Mouse (Mus musculus) embryonic facial prominence, embryonic 11.5 days (tissue): ENCODE results near the gene Med13l. TPM values are rescaled to one million over a fixed set of nuclear protein-coding genes. Genes with fewer than 3 reads are reported as not detected.
"Not testable (repeated sequence)": the region's sequence is repeated elsewhere in the genome, so short reads cannot be mapped to it uniquely, and the experiment has no call there.

Experiments used
- ATAC-seq: fragments of 200-750 bp; cut with Nextera tagmentation; replicated peaks from 2 replicates; pipeline ENCODE4 v1.8.0; 2017; ENCODE audit warnings: low read depth; ENCODE audit not compliant: insufficient number of reproducible peaks, low FRiP score, low TSS enrichment
- DNase-seq: peaks from one replicate; pipeline ENCODE4 v3.0.0-alpha.2; 2015; ENCODE audit warnings: low spot score
- H3K27ac ChIP-seq: fragments of 300-500 bp; sonication (generic); replicated peaks from 2 replicates; pipeline ENCODE4 v1.5.1; 2014; ENCODE audit warnings: mild to moderate bottlenecking, low read depth, low read length, control low read depth
- H3K27me3 ChIP-seq: fragments of 300-500 bp; sonication (generic); 2 replicates; pipeline ENCODE4 v1.6.1; 2014; ENCODE audit warnings: mild to moderate bottlenecking, low read length, moderate library complexity, mixed read lengths; ENCODE audit not compliant: control insufficient read depth, insufficient read depth
- H3K36me3 ChIP-seq: fragments of 300-500 bp; sonication (generic); replicated peaks from 2 replicates; pipeline ENCODE4 v1.6.1; 2014; ENCODE audit warnings: low read depth, mild to moderate bottlenecking, low read length, moderate library complexity, mixed read lengths; ENCODE audit not compliant: control insufficient read depth, insufficient read depth
- H3K4me1 ChIP-seq: fragments of 300-500 bp; sonication (generic); 2 replicates; pipeline ENCODE4 v1.6.1; 2014; ENCODE audit warnings: low read length, mixed read lengths; ENCODE audit not compliant: control insufficient read depth, insufficient read depth
- H3K4me2 ChIP-seq: fragments of 300-500 bp; sonication (generic); 2 replicates; pipeline ENCODE4 v1.6.1; 2014; ENCODE audit warnings: low read depth, mild to moderate bottlenecking, control low read depth, low read length, moderate library complexity
- H3K4me3 ChIP-seq: fragments of 300-500 bp; sonication (generic); 2 replicates; pipeline ENCODE4 v1.5.1; 2014; ENCODE audit warnings: low read depth, low read length, control low read depth
- H3K9ac ChIP-seq: fragments of 300-500 bp; sonication (generic); replicated peaks from 2 replicates; pipeline ENCODE4 v1.6.1; 2014; ENCODE audit warnings: mild to moderate bottlenecking, control low read depth, low read length
- H3K9me3 ChIP-seq: fragments of 300-500 bp; sonication (generic); replicated peaks from 2 replicates; pipeline ENCODE4 v1.6.1; 2016; ENCODE audit warnings: mild to moderate bottlenecking, low read length, inconsistent platforms, mixed read lengths; ENCODE audit not compliant: control insufficient read depth
- WGBS: fragments of 180-500 bp; shearing (Covaris S2); extraction: QIAGEN DNeasy Blood & Tissue Kit; methylation state at CpG from one replicate; pipeline ENCODE4 v1.1.7; 2014; 5-methylcytosine and 5-hydroxymethylcytosine counted together
- polyA plus RNA-seq: library from polyadenylated mRNA; unstranded; fragments of >200 nt; fragmentation: Nextera tagmentation; extraction: Ambion mirVana; gene quantifications from 2 replicates; pipeline ENCODE4 v1.2.1, GENCODE M21; 2014

Med13l gene
- polyA plus RNA-seq, 1 experiment from 2014 or later: 10.1 TPM

- H3K36me3 ChIP-seq: no peaks in the 10 kb centered on the region
- WGBS: 87% methylated on average over 5 of the region's 5 CpGs
- H3K4me2 ChIP-seq: no peak overlapping the region
- no peak overlapping the region for H3K27ac ChIP-seq
- H3K9me3 ChIP-seq: no peaks in the 10 kb centered on the region
- H3K4me1 ChIP-seq: no peaks in the 10 kb centered on the region
- no peak for ATAC-seq
- H3K4me3 ChIP-seq: no peak overlapping the region
- H3K27me3 ChIP-seq: no peaks in the 10 kb centered on the region
- no peak for DNase-seq
- H3K9ac ChIP-seq: no peak overlapping the region
These were observed 86.4 kb downstream of the Med13l start for GRCm38 (mm10) chr5:118646897-118647296.

GRCm38 (mm10) chr5:118647384-118647783 is 86.9 kb downstream of the Med13l start:
- no peak for DNase-seq

DNA sequence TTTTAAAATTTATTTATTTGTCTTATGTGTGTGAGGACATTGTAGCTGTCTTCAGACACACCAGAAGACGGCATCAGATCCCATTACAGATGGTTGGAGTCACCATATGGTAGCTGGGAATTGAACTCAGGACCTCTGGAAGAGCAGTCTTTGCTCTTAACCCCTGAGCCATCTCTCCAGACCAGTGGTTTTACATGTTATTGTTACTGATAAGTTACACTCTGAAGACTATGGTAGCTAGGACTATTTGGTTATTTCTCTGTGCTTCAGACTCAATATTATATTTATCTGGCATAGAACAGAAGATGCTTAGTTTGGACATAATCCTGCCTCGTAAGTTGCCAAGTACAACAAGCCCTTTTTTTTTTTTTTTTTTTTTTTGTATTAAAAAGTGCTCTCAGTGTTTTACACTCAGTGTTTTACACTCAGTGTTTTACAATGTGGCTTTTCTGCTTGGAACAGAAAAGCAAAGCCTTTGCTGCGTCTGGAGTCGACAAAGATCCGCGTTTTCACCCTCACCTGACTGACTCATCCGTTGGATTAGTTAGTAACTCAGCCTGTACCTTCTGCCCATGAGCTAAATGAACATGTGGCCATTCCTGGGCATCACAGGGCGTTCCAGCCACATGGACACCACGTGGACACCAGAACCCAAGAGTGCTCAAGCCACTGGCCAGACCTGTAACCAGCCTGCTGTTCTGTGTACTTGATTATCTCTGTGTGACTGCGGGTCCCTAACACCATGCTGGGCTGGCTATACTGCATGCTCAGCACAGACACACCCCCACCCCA is 88.9 kb downstream of the Med13l start:
- ATAC-seq: no peak

More at GRCm38 (mm10) chr5:118647384-118647783, 86.9 kb downstream of the Med13l start:
- Histone ChIP-seq H3K4me1 (no peaks in the 10 kb centered on the region), H3K36me3 (no peaks in the 10 kb centered on the region), H3K9ac (no peak overlapping the region), H3K27ac (no peak overlapping the region), H3K4me2 (no peak overlapping the region), H3K27me3 (no peaks in the 10 kb centered on the region), H3K4me3 (no peak overlapping the region), H3K9me3 (no peaks in the 10 kb centered on the region)
- whole genome bisulfite sequencing: 71% methylated on average over 6 of the region's 6 CpGs
- ATAC-seq: no peak

GRCm38 (mm10) chr5:118650007-118650548 is 89.6 kb downstream of the Med13l start:
- ATAC-seq (no peak), DNase-seq (no peak)
- H3K4me3 ChIP-seq: no peak overlapping the region
- no peak overlapping the region for H3K27ac ChIP-seq
- H3K9ac ChIP-seq: no peak overlapping the region
- H3K4me1 ChIP-seq: no peaks in the 10 kb centered on the region
- H3K9me3 ChIP-seq: no peaks in the 10 kb centered on the region
- no peak overlapping the region for H3K4me2 ChIP-seq
- no peaks in the 10 kb centered on the region for H3K27me3 ChIP-seq
- no peaks in the 10 kb centered on the region for H3K36me3 ChIP-seq
- 80% methylated on average over 4 of the region's 4 CpGs for WGBS

More for the DNA sequence above, 88.9 kb downstream of the Med13l start:
- Histone ChIP-seq H3K4me2 (no peak overlapping the region), H3K27ac (no peak overlapping the region), H3K4me1 (no peaks in the 10 kb centered on the region), H3K9ac (no peak overlapping the region), H3K9me3 (no peaks in the 10 kb centered on the region), H3K36me3 (no peaks in the 10 kb centered on the region), H3K27me3 (no peaks in the 10 kb centered on the region), H3K4me3 (no peak overlapping the region)
- no peak for DNase-seq
- 82% methylated on average over 10 of the region's 10 CpGs for WGBS

GRCm38 (mm10) chr5:118650746-118651145 is 90.3 kb downstream of the Med13l start:
- H3K9ac ChIP-seq: no peak overlapping the region
- H3K4me1 ChIP-seq: no peaks in the 10 kb centered on the region
- WGBS: 78% methylated on average over 7 of the region's 7 CpGs
- no peak overlapping the region for H3K4me3 ChIP-seq
- no peaks in the 10 kb centered on the region for H3K36me3 ChIP-seq
- DNase-seq (no peak), ATAC-seq (no peak)
- H3K4me2 ChIP-seq: no peak overlapping the region
- H3K9me3 ChIP-seq: no peaks in the 10 kb centered on the region
- H3K27ac ChIP-seq: no peak overlapping the region
- no peaks in the 10 kb centered on the region for H3K27me3 ChIP-seq

DNA sequence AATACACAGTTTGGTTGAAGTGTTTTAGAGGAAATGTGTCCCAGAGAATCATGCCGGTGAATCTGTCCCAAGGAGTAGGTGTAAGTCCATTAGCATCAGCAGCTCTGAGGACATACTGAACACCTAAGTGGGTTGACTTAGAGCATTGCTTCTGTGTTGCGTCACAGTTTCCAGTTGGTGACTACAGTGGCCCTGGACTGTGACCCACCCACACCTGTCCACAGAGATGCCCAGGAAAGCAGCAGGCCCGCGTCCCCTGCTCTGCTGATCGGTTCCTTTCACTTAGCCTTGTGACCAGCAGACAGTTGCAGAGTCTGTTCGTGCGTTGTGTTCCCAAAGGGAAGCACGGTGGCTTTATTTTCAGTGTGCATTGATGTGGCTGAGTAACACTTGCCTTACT is 92.1 kb downstream of the Med13l start:
- no peak overlapping the region for H3K4me2 ChIP-seq
- H3K9me3 ChIP-seq: no peaks in the 10 kb centered on the region
- H3K4me1 ChIP-seq: no peaks in the 10 kb centered on the region
- H3K36me3 ChIP-seq: no peaks in the 10 kb centered on the region
- no peak overlapping the region for H3K27ac ChIP-seq
- DNase-seq (no peak), ATAC-seq (no peak)
- 89% methylated on average over 8 of the region's 8 CpGs for WGBS
- H3K27me3 ChIP-seq: no peaks in the 10 kb centered on the region
- no peak overlapping the region for H3K9ac ChIP-seq
- no peak overlapping the region for H3K4me3 ChIP-seq

DNA sequence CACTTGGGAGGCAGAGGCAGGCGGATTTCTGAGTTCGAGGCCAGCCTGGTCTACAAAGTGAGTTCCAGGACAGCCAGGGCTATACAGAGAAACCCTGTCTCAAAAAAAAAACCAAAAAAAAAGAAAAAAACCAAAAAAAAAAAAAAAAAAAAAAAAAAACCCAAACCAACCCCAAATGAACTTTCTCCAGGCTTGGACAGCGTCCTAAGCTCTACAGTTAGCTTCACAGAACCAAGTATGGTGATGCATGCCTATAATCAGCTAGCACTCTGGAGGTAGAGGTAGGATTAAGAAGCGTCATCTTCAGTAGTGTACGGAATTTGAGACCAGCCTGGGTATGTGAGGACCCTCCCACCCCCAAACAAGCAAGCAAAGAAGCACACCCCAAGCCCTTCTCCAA is 92.6 kb downstream of the Med13l start:
- ATAC-seq, H3K4me3 ChIP-seq, H3K9ac ChIP-seq, H3K4me1 ChIP-seq, H3K36me3 ChIP-seq, DNase-seq, H3K27ac ChIP-seq, H3K4me2 ChIP-seq, H3K27me3 ChIP-seq, H3K9me3 ChIP-seq: not testable (repeated sequence)
- 81% methylated on average over 4 of the region's 5 CpGs for WGBS

DNA sequence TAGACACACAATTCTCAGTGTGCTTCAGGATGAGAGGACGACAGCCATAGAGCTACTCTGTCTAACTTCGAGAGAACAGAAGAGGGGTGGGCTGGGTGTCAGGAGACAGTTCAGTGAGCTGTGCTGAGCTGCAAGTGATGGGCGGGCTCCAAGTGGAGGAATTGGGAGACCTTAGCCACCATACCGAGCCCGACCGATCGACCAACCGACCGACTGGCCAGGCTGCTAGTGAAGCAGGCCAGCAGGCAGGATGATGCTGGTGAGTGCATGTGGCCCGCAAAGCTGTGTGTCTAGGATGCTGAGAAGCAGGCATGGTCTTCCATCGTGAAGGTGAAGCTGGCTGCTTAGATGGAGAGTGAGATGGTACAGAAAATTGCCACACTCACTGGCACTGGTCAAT is 94.1 kb downstream of the Med13l start:
- no peak overlapping the region for H3K9ac ChIP-seq
- no peaks in the 10 kb centered on the region for H3K4me1 ChIP-seq
- ATAC-seq (no peak), DNase-seq (no peak)
- no peaks in the 10 kb centered on the region for H3K36me3 ChIP-seq
- no peaks in the 10 kb centered on the region for H3K27me3 ChIP-seq
- no peak overlapping the region for H3K27ac ChIP-seq
- no peaks in the 10 kb centered on the region for H3K9me3 ChIP-seq
- no peak overlapping the region for H3K4me3 ChIP-seq
- 79% methylated on average over 11 of the region's 11 CpGs for WGBS
- no peak overlapping the region for H3K4me2 ChIP-seq
